ENCODE assay signal across 16 mouse cellular contexts in genomic region chr5:72972934-72973333, GRCm38 (mm10). TPM values are rescaled to one million over a fixed set of nuclear protein-coding genes. Genes with fewer than 3 reads are reported as not detected.
DNase-seq lines count a peak whose midpoint lies in the region; ATAC-seq and TF ChIP-seq lines count a peak whose summit lies in the region.
"Had no signal": no experiment of that assay in that cellular context is flagged by ENCODE, and none has a peak within 500 bp of the region (broad histone marks: within the 10 kb centered on the region; RNA-seq: fewer than 3 reads in every experiment).

No protein-coding gene starts in this region.

- no peaks in the 10 kb centered on the region for H3K9me3 ChIP-seq in hindbrain, postnatal 0 days (ENCODE audit: low read length)
- H3K9me3 ChIP-seq in hindbrain, embryonic 10.5 days, result no peaks in the 10 kb centered on the region
- H3K9me3 ChIP-seq in midbrain, embryonic 15.5 days, result no peaks in the 10 kb centered on the region
- H3K9me3 ChIP-seq: G1E; liver, embryonic 13.5 days had no signal

- H3K27ac ChIP-seq in hindbrain, postnatal 0 days, result no peak overlapping the region
- H3K27ac ChIP-seq in hindbrain, embryonic 10.5 days, result no peak overlapping the region
- H3K27ac ChIP-seq in midbrain, embryonic 15.5 days, result peak overlapping the region; percentile 32; the same call in 1 of the 2 replicates
- H3K27ac ChIP-seq: liver, embryonic 13.5 days had no signal

- WGBS in hindbrain, postnatal 0 days, result 48% methylated on average over 5 of the region's 5 CpGs
- WGBS in hindbrain, embryonic 10.5 days, result 64% methylated on average over 5 of the region's 5 CpGs
- WGBS in midbrain, embryonic 15.5 days, result 29% methylated on average over 5 of the region's 5 CpGs

- no peaks in the 10 kb centered on the region for H3K27me3 ChIP-seq in hindbrain, postnatal 0 days (ENCODE audit: insufficient read depth, low read length)
- H3K27me3 ChIP-seq in hindbrain, embryonic 10.5 days (ENCODE audit: insufficient read depth, poor library complexity, severe bottlenecking), result no peaks in the 10 kb centered on the region
- no peaks in the 10 kb centered on the region for H3K27me3 ChIP-seq in midbrain, embryonic 15.5 days (replicated peaks)
- H3K27me3 ChIP-seq: liver, embryonic 13.5 days had no signal

- peak; percentile 23 for DNase-seq in hindbrain, postnatal 0 days (ENCODE audit: low spot score)
- DNase-seq in hindbrain, embryonic 10.5 days (ENCODE audit: low spot score), result no peak
- peak; percentile 65 for DNase-seq in ES-CJ7 (ENCODE audit: low read depth, low spot score)
- peak; percentile 53 for DNase-seq in R1 (ENCODE audit: low read depth, low spot score)
- no peak for DNase-seq in c-Kit-positive CD71-positive TER-119-positive erythroid progenitor cells, embryonic 14.5 days (ENCODE audit: low spot score)
- DNase-seq in left cerebral cortex, postnatal 4 days, result no peak
- DNase-seq: adrenal gland, adult 8-10 months; cerebellum, adult 11-12 months; gastrocnemius, postnatal 14 days; heart, postnatal 10 days; kidney, postnatal 10 days; liver, embryonic 13.5 days had no signal

- peak; percentile 59; the same call in 1 of the 2 replicates for ATAC-seq in hindbrain, postnatal 0 days
- ATAC-seq in midbrain, embryonic 15.5 days (replicated peaks), result no peak

- peaks cover 35% of the 10 kb centered on the region for H3K36me3 ChIP-seq in hindbrain, postnatal 0 days (ENCODE audit: insufficient read depth, low read length)
- peaks cover 82% of the 10 kb centered on the region for H3K36me3 ChIP-seq in hindbrain, embryonic 10.5 days
- peaks cover 18% of the 10 kb centered on the region for H3K36me3 ChIP-seq in midbrain, embryonic 15.5 days (replicated peaks)

- no peaks in the 10 kb centered on the region for H3K4me1 ChIP-seq in hindbrain, postnatal 0 days (ENCODE audit: insufficient read depth, low read length)
- H3K4me1 ChIP-seq in hindbrain, embryonic 10.5 days (replicated peaks), result peaks cover 5% of the 10 kb centered on the region; the same call in 1 of the 2 replicates
- no peaks in the 10 kb centered on the region; the same call in 1 of the 2 replicates for H3K4me1 ChIP-seq in midbrain, embryonic 15.5 days
- H3K4me1 ChIP-seq: liver, embryonic 13.5 days had no signal

- TF ChIP-seq CTCF in hindbrain, postnatal 0 days (IDR thresholded peaks at IDR 0.05; ENCODE audit: low read depth), result peak; percentile 39

- H3K9ac ChIP-seq in hindbrain, postnatal 0 days (replicated peaks; ENCODE audit: low read length), result no peak overlapping the region
- no peak overlapping the region for H3K9ac ChIP-seq in midbrain, embryonic 15.5 days
- H3K9ac ChIP-seq: liver, embryonic 13.5 days had no signal

- H3K4me3 ChIP-seq in hindbrain, postnatal 0 days (ENCODE audit: low read length), result no peak overlapping the region
- H3K4me3 ChIP-seq in hindbrain, embryonic 10.5 days, result no peak overlapping the region
- no peak overlapping the region for H3K4me3 ChIP-seq in midbrain, embryonic 15.5 days
- H3K4me3 ChIP-seq: liver, embryonic 13.5 days had no signal

- no peak overlapping the region for H3K4me2 ChIP-seq in hindbrain, postnatal 0 days (ENCODE audit: low read depth, low read length)
- H3K4me2 ChIP-seq in midbrain, embryonic 15.5 days, result no peak overlapping the region
- H3K4me2 ChIP-seq: liver, embryonic 13.5 days had no signal

- intact Hi-C loops in left cerebral cortex, postnatal 4 days (cut with DNase I), result no loop called here

RNA-seq across cellular contexts. Expression of gene Gm10135, which starts 1.6 kb away (rescaled TPM):
- total RNA-seq in hindbrain, postnatal 0 days (2014; rRNA removed), result not detected in 2 replicates
- not detected in 2 replicates for polyA plus RNA-seq in hindbrain, postnatal 0 days (2015; fragmentation: Nextera tagmentation; extraction: Ambion mirVana)
- polyA plus RNA-seq in hindbrain, embryonic 10.5 days (2016; fragmentation: Nextera tagmentation; extraction: Ambion mirVana), result not detected in 2 replicates
- polyA plus RNA-seq in midbrain, embryonic 15.5 days (2015; fragmentation: Nextera tagmentation; extraction: Ambion mirVana), result not detected in 2 replicates
- not detected for total RNA-seq in left cerebral cortex, postnatal 4 days (2021)
- total RNA-seq: adrenal gland, adult 8-10 months; G1E; gastrocnemius, postnatal 14 days; heart, postnatal 10 days; left cerebral cortex, adult 18-20 months; monocyte, adult 5-6 weeks had no signal
- polyA plus RNA-seq: G1E; liver, embryonic 13.5 days had no signal

RNA-seq across cellular contexts. Expression of gene Slc10a4, which starts 33.7 kb away (rescaled TPM):
- 16.5 and 22.5 TPM in 2 replicates for total RNA-seq in hindbrain, postnatal 0 days (2014; rRNA removed)
- polyA plus RNA-seq in hindbrain, postnatal 0 days (2015; fragmentation: Nextera tagmentation; extraction: Ambion mirVana), result 31.9 and 34.9 TPM in 2 replicates
- 6.5 and 23.2 TPM in 2 replicates for polyA plus RNA-seq in hindbrain, embryonic 10.5 days (2016; fragmentation: Nextera tagmentation; extraction: Ambion mirVana)
- 25.1 and 28.6 TPM in 2 replicates for polyA plus RNA-seq in midbrain, embryonic 15.5 days (2015; fragmentation: Nextera tagmentation; extraction: Ambion mirVana)
- total RNA-seq in left cerebral cortex, postnatal 4 days (2021), result 10 to 100 TPM in 1 of 2 experiments, 1 to 10 TPM in 1; 9.8 to 11.5 TPM
- total RNA-seq: gastrocnemius, postnatal 14 days; heart, postnatal 10 days; monocyte, adult 5-6 weeks had no signal
- polyA plus RNA-seq: G1E had no signal

RNA-seq across cellular contexts. Expression of gene Slain2, which starts 58.8 kb away (rescaled TPM):
- 37.4 and 37.5 TPM in 2 replicates for total RNA-seq in hindbrain, postnatal 0 days (2014; rRNA removed)
- polyA plus RNA-seq in hindbrain, postnatal 0 days (2015; fragmentation: Nextera tagmentation; extraction: Ambion mirVana), result 10.0 and 11.2 TPM in 2 replicates
- polyA plus RNA-seq in hindbrain, embryonic 10.5 days (2016; fragmentation: Nextera tagmentation; extraction: Ambion mirVana), result 15.2 and 16.8 TPM in 2 replicates
- 16.8 and 18.1 TPM in 2 replicates for polyA plus RNA-seq in midbrain, embryonic 15.5 days (2015; fragmentation: Nextera tagmentation; extraction: Ambion mirVana)
- 10 to 100 TPM; 57.1 to 66.7 TPM for total RNA-seq in left cerebral cortex, postnatal 4 days (2021)

Comparison
In these comparisons a context has a peak if more than half of its experiments do, and no peak if none do; other contexts are left out.
1. DNase-seq: peak in hindbrain, postnatal 0 days (single experiment), ES-CJ7 (single experiment) and R1 (single experiment); none in hindbrain, embryonic 10.5 days (single experiment), c-Kit-positive CD71-positive TER-119-positive erythroid progenitor cells, embryonic 14.5 days (single experiment) and left cerebral cortex, postnatal 4 days (single experiment).